Mouse (Mus musculus) urinary bladder, adult 2 months (tissue): ENCODE measurements around the gene Kcnq1. TPM values are rescaled to one million over a fixed set of nuclear protein-coding genes. Genes with fewer than 3 reads are reported as not detected.
A peak's percentile ranks its signal among the peaks of the same experiment; 100 is the strongest.

Experiments
- DNase-seq: peaks from one replicate; pipeline ENCODE4 v3.0.0; 2022; ENCODE audit warnings: low spot score
- polyA plus RNA-seq: library from polyadenylated mRNA; depleted of rRNA; stranded (reverse); fragments of >200 nt; gene quantifications from 2 replicates; pipeline ENCODE4 v1.2.3, GENCODE M21; 2012

Kcnq1 gene
- polyA plus RNA-seq, 1 experiment, result 1.0 TPM

- DNase-seq, result no peak
Measured at GRCm38 (mm10) chr7:143136561-143136960, 30.4 kb downstream of the Kcnq1 start.

- no peak for DNase-seq
Measured at GRCm38 (mm10) chr7:143138789-143139188, 32.6 kb downstream of the Kcnq1 start.

GRCm38 (mm10) chr7:143139932-143140331 is 33.8 kb downstream of the Kcnq1 start:
- DNase-seq, result no peak

- DNase-seq, result no peak
Measured at GRCm38 (mm10) chr7:143142680-143143079, 36.5 kb downstream of the Kcnq1 start.

GRCm38 (mm10) chr7:143147015-143147414 is 40.9 kb downstream of the Kcnq1 start:
- DNase-seq, result no peak

GRCm38 (mm10) chr7:143151171-143151570 is 45.0 kb downstream of the Kcnq1 start:
- no peak for DNase-seq

- DNase-seq, result no peak
Measured at GRCm38 (mm10) chr7:143152350-143152749, 46.2 kb downstream of the Kcnq1 start.

- DNase-seq, result peak; percentile 77
Measured at GRCm38 (mm10) chr7:143153915-143154373, 47.8 kb downstream of the Kcnq1 start.

- DNase-seq, result no peak
Measured at GRCm38 (mm10) chr7:143154458-143154871, 48.3 kb downstream of the Kcnq1 start.

GRCm38 (mm10) chr7:143155257-143155656 is 49.1 kb downstream of the Kcnq1 start:
- no peak for DNase-seq

GRCm38 (mm10) chr7:143158690-143159425 is 52.7 kb downstream of the Kcnq1 start:
- no peak for DNase-seq

- no peak for DNase-seq
Measured at GRCm38 (mm10) chr7:143159446-143159845, 53.3 kb downstream of the Kcnq1 start.

GRCm38 (mm10) chr7:143160057-143160456 is 53.9 kb downstream of the Kcnq1 start:
- no peak for DNase-seq

- no peak for DNase-seq
Measured at GRCm38 (mm10) chr7:143162051-143162450, 55.9 kb downstream of the Kcnq1 start.

GRCm38 (mm10) chr7:143164074-143164473 is 57.9 kb downstream of the Kcnq1 start:
- no peak for DNase-seq

- no peak for DNase-seq
Measured at GRCm38 (mm10) chr7:143165687-143166265, 59.6 kb downstream of the Kcnq1 start.

GRCm38 (mm10) chr7:143167275-143167674 is 61.1 kb downstream of the Kcnq1 start:
- no peak for DNase-seq

- no peak for DNase-seq
Measured at GRCm38 (mm10) chr7:143169371-143169770, 63.2 kb downstream of the Kcnq1 start.

GRCm38 (mm10) chr7:143172914-143173547 is 66.9 kb downstream of the Kcnq1 start:
- no peak for DNase-seq

GRCm38 (mm10) chr7:143174633-143175032 is 68.5 kb downstream of the Kcnq1 start:
- DNase-seq, result no peak

GRCm38 (mm10) chr7:143178831-143179230 is 72.7 kb downstream of the Kcnq1 start:
- no peak for DNase-seq

- no peak for DNase-seq
Measured at GRCm38 (mm10) chr7:143180761-143181160, 74.6 kb downstream of the Kcnq1 start.

GRCm38 (mm10) chr7:143181311-143181710 is 75.1 kb downstream of the Kcnq1 start:
- DNase-seq, result no peak
